Mouse (Mus musculus) cerebellum, adult 11-12 months (tissue): ENCODE measurements at regions not wholly inside any gene's neighbourhood (a gene's known extent, or its start where the extent isn't known, plus 50 kb on each side); places are given as distances from the start of the nearest gene placed in this dataset.

Experiments used
- DNase-seq: peaks from one replicate; pipeline ENCODE4 v3.0.0; 2022

DNA sequence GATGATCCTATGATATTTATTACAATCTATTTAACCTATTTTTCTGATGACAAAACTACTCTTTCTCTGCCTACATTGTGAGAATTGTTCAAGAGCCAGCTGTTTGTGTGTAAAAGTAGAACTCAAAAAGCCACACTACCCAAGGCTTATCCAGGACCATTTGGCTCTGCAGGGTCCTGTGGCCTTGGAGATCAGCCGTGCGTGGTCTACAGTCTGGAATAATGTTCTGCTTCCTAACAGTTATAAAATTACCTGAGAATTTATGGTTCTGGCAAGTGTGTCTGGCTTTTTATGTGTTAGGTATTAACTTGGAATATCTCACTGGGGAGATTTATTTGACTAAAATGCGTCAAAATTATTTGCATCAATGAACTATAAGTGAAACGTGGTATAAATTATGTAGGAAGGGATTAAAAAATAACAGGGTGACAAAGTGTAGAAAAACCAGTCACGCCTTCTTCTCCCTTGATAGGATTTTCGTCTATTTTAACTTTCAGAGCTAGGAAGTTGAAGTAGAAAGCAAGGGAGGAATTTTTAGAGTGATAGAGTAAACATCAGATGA is 1789.0 kb upstream of the Gm7489 start:
- no peak for DNase-seq

DNA sequence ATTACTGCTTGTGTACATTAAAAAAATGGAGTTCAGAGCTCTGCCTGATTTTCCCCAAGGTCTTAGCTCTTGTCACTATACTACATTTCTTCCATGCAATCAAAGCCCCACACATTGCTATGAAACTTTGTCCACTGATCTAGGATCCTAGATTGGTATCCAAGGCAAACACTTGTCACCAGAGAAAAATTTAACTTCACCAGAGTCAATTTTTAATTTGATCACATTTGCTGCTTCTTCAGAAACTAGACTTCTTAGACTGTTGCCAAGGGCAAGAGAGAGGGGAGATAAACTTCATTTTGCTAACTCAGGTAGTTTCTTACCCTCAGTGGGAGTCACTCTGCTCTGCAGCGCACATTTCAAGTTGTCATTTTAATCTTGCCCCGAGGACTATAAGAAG is 1775.9 kb upstream of the Gm7489 start:
- DNase-seq, result no peak

GRCm38 (mm10) chr15:52114368-52115036 is 1770.2 kb upstream of the Gm7489 start:
- DNase-seq, result no peak

DNA sequence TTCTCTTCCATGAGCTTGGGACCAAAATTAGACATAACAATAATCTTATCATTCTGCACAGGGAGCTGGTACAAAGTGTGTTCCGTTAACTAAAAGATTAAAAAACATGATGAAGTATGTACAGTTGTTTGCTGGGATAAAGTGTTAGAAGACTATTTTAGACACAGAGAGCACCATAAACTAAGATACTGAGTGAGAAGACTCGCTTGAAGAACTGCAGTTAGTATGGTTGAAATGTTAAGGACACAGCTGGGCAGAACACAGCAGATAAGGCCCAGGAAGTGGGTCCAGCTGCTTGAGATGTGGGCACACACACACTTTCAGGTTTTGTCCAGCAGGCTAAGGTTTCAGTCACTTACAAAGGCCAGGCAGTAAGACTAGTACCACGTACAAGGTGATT is 1748.0 kb upstream of the Gm7489 start:
- no peak for DNase-seq

DNA sequence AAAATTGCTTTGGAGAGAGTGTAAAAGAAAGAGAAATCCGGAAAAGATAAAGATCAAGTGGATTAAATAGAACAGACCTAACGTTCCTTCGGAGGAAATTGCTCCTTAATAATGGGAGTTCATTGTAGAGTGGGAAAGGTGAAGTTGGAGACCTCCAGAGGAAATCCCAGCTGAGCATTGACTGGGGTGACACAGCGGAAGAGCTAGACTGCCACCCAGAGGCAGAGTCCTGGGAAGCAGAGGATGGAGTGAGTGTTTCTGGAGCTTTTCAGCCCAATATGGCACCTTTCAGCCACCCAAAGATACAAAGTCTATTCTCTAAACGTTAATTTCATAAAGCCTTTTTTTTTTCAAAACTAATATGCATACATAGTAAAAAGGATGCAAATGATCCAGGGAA is 1731.3 kb upstream of the Gm7489 start:
- DNase-seq, result no peak

- DNase-seq, result no peak
Observed at GRCm38 (mm10) chr15:52155784-52156183, 1728.9 kb upstream of the Gm7489 start.

DNA sequence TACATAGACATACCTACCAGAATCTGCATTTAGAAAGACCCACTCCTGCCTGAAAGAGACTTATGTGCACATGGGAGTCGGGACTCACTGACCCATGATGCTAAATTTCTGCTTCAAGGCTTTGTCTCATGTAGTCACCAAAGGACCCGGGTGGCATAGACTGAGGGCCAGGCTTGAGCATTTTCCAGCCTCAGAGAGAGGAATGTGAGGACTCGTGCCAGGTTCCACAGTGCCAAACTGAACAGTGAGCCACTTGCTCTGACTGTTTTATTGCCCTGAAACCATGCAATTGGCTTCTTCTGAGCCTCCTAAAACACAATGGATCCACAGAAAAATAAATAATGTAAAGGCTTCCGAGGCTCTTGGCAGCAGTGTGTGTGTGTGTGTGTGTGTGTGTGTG is 1727.9 kb upstream of the Gm7489 start:
- peak; percentile 74 for DNase-seq

GRCm38 (mm10) chr15:52160181-52161088 is 1724.3 kb upstream of the Gm7489 start:
- DNase-seq, result peak; percentile 88

- no peak for DNase-seq
Observed at GRCm38 (mm10) chr15:52161089-52161442, 1723.6 kb upstream of the Gm7489 start.

- peak; percentile 89 for DNase-seq
Observed at GRCm38 (mm10) chr15:52161568-52162316, 1723.0 kb upstream of the Gm7489 start.

GRCm38 (mm10) chr15:52166144-52166543 is 1718.6 kb upstream of the Gm7489 start:
- no peak for DNase-seq

- peak; percentile 19 for DNase-seq
Observed at GRCm38 (mm10) chr15:52166595-52167443, 1717.9 kb upstream of the Gm7489 start.

DNA sequence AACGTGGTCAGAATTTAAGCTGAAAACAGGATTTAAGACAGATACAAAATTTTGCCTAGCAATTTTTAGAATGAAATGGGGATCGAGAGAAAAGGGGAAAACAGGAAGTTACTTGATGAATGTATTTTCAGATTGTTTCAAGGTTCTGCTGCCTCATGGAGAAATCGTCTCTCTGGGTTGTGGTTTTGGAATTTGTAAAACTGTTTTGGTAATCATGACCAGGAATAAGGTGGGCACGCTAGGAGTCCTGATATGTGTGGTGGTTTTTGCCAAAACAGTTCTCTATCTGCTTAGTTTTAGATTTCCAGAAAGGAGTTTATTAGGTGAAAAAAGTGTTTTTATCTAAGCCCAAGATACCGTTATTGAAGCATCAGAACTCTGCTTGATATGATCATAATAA is 1716.9 kb upstream of the Gm7489 start:
- DNase-seq, result no peak

- no peak for DNase-seq
Observed at GRCm38 (mm10) chr15:52176951-52177350, 1707.8 kb upstream of the Gm7489 start.

- DNase-seq, result no peak
Observed at GRCm38 (mm10) chr15:52178668-52179067, 1706.0 kb upstream of the Gm7489 start.

GRCm38 (mm10) chr15:52179379-52179778 is 1705.3 kb upstream of the Gm7489 start:
- DNase-seq, result no peak

DNA sequence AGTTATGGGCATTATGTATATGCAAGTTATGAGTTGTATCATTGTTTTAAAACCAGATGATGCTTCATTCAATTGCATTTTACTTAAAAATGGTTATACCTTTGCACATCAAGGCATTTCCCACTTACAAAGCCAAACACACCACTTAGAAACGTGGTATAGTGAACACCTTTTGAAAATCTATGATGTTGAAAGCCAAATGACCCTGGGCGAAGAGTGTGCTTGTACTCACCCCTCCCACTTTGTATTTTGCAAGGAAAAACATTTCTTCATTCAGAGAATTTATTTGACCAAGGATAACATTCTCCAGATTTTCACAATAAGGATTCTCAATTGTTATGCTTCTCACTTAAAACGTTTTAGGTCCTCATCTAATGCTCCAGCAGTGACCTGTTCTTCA is 1693.5 kb upstream of the Gm7489 start:
- no peak for DNase-seq

GRCm38 (mm10) chr15:52207271-52207670 is 1677.4 kb upstream of the Gm7489 start:
- no peak for DNase-seq

DNA sequence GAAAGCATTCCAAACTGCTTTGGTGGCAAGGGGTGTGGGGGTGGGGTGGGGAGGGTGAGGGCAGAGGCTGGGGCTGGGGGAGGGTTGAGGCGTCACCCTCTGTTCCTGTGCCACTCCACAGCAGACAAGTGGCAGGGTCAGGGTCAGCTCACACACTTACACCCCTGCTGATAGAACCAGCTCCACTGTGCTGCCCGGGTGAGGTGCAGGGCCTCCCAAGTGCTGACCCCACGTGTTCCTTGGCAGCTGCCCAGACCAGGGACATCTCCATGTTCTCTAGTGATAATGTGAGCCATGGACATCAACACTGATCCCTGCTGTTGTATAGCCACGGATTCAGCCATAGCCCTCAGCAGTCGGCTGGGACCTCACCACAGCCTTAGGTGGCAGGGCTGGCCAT is 1652.3 kb upstream of the Gm7489 start:
- DNase-seq, result no peak

GRCm38 (mm10) chr15:52236220-52236619 is 1648.5 kb upstream of the Gm7489 start:
- DNase-seq, result no peak

GRCm38 (mm10) chr15:52242890-52243289 is 1641.8 kb upstream of the Gm7489 start:
- DNase-seq, result no peak
